In the genomic region with DNA sequence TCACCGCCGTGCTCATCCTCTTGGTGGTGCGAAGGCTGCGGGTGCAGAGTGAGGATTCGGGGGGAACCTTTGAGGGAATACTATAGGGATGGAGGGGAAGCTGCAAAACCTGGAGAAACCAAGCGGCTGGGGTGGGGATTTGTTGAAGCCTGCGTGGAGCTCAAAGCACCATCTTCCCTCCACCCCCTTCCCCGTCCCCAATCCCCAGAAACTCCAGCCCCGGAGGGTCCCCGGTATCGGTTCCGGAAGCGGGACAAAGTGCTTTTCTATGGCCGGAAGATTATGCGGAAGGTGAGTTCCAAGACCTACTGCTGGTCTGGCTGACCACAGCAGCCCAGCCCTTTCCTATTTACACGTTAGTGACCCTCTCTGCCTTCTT, we compare ENCODE assay signal across 8 mouse cellular contexts. TPM values are rescaled to one million over a fixed set of nuclear protein-coding genes. Genes with fewer than 3 reads are reported as not detected.
DNase-seq lines count a peak whose midpoint lies in the region; ATAC-seq and TF ChIP-seq lines count a peak whose summit lies in the region.

No protein-coding gene starts in this region.

- peaks cover 47% of the 10 kb centered on the region for H3K4me1 ChIP-seq in megakaryocyte, embryonic 14.5 days
- peaks cover 6% of the 10 kb centered on the region for H3K4me1 ChIP-seq in forebrain, embryonic 12.5 days
- peaks cover 4% of the 10 kb centered on the region; the same call in 1 of the 2 replicates for H3K4me1 ChIP-seq in intestine, embryonic 16.5 days (ENCODE audit: control insufficient read depth, insufficient read depth, low read length)
- no peaks in the 10 kb centered on the region; the same call in 1 of the 2 replicates for H3K4me1 ChIP-seq in lung, postnatal 0 days (ENCODE audit: insufficient read depth, low read depth, low read length)

- H3K27ac ChIP-seq in forebrain, embryonic 12.5 days, result no peak overlapping the region
- H3K27ac ChIP-seq in intestine, embryonic 16.5 days (ENCODE audit: low read length), result peak overlapping the region; percentile 73
- peak overlapping the region; percentile 70 for H3K27ac ChIP-seq in lung, postnatal 0 days (ENCODE audit: low read length)

- H3K9ac ChIP-seq in forebrain, embryonic 12.5 days, result peak overlapping the region; percentile 42; the same call in 1 of the 2 replicates
- H3K9ac ChIP-seq in intestine, embryonic 16.5 days (ENCODE audit: low read depth, low read length), result peak overlapping the region; percentile 77
- H3K9ac ChIP-seq in lung, postnatal 0 days (replicated peaks; ENCODE audit: low read depth), result peak overlapping the region; percentile 29; the same call in 1 of the 2 replicates

- peak overlapping the region; percentile 96 for H3K4me2 ChIP-seq in forebrain, embryonic 12.5 days
- H3K4me2 ChIP-seq in intestine, embryonic 16.5 days (ENCODE audit: low read depth, low read length), result peak overlapping the region; percentile 91
- peak overlapping the region; percentile 81 for H3K4me2 ChIP-seq in lung, postnatal 0 days (replicated peaks; ENCODE audit: low read depth, low read length)

- peak overlapping the region; percentile 92 for H3K4me3 ChIP-seq in megakaryocyte, embryonic 14.5 days (replicated peaks)
- H3K4me3 ChIP-seq in forebrain, embryonic 12.5 days (replicated peaks), result peak overlapping the region; percentile 50
- peak overlapping the region; percentile 76 for H3K4me3 ChIP-seq in intestine, embryonic 16.5 days (ENCODE audit: low read length)
- H3K4me3 ChIP-seq in lung, postnatal 0 days (ENCODE audit: low read depth, low read length), result peak overlapping the region; percentile 69

- no peak for TF ChIP-seq EP300 in lung, postnatal 0 days (IDR thresholded peaks at IDR 0.05)

- H3K9me3 ChIP-seq in megakaryocyte, embryonic 14.5 days, result no peaks in the 10 kb centered on the region
- H3K9me3 ChIP-seq in forebrain, embryonic 12.5 days, result no peaks in the 10 kb centered on the region
- no peaks in the 10 kb centered on the region for H3K9me3 ChIP-seq in intestine, embryonic 16.5 days (ENCODE audit: control insufficient read depth, low read length)
- no peaks in the 10 kb centered on the region for H3K9me3 ChIP-seq in lung, postnatal 0 days (ENCODE audit: low read length)

- WGBS in forebrain, embryonic 12.5 days, result 7% methylated on average over 15 of the region's 16 CpGs
- 6% methylated on average over 16 of the region's 16 CpGs for WGBS in intestine, embryonic 16.5 days
- WGBS in lung, postnatal 0 days, result 4% methylated on average over 16 of the region's 16 CpGs

- H3K36me3 ChIP-seq in megakaryocyte, embryonic 14.5 days (replicated peaks; ENCODE audit: low read length), result peaks cover 68% of the 10 kb centered on the region
- H3K36me3 ChIP-seq in forebrain, embryonic 12.5 days (replicated peaks), result peaks cover 24% of the 10 kb centered on the region
- peaks cover 4% of the 10 kb centered on the region; the same call in 1 of the 2 replicates for H3K36me3 ChIP-seq in intestine, embryonic 16.5 days (ENCODE audit: control insufficient read depth, insufficient read depth, low read length)
- peaks cover 2% of the 10 kb centered on the region; the same call in 1 of the 2 replicates for H3K36me3 ChIP-seq in lung, postnatal 0 days (ENCODE audit: insufficient read depth, low read length)

- no peaks in the 10 kb centered on the region for H3K27me3 ChIP-seq in megakaryocyte, embryonic 14.5 days (replicated peaks)
- H3K27me3 ChIP-seq in forebrain, embryonic 12.5 days, result no peaks in the 10 kb centered on the region
- no peaks in the 10 kb centered on the region for H3K27me3 ChIP-seq in intestine, embryonic 16.5 days (replicated peaks; ENCODE audit: control insufficient read depth, insufficient read depth, low read length)
- H3K27me3 ChIP-seq in lung, postnatal 0 days (replicated peaks; ENCODE audit: insufficient read depth, low read length), result no peaks in the 10 kb centered on the region

- no peak for TF ChIP-seq CTCF in lung, postnatal 0 days (IDR thresholded peaks at IDR 0.05)

- no peak for ATAC-seq in megakaryocyte, adult 5-6 weeks (ENCODE audit: poor library complexity, severe bottlenecking)
- ATAC-seq in forebrain, embryonic 12.5 days (ENCODE audit: low FRiP score), result no peak
- ATAC-seq in intestine, embryonic 16.5 days, result no peak
- peak; percentile 11 for ATAC-seq in lung, postnatal 0 days

- DNase-seq in lung, postnatal 0 days (ENCODE audit: low spot score), result peak; percentile 28
- DNase-seq in testis, postnatal 10 days (ENCODE audit: low spot score), result peak; percentile 63
- no peak for DNase-seq in layer of hippocampus, postnatal 14 days (ENCODE audit: low spot score in 2 of 2)
- DNase-seq in cerebellum, adult 9-11 months, result no peak

RNA-seq across cellular contexts. Expression of a gene that starts 1.9 kb away (rescaled TPM):
- 13.8 and 16.2 TPM in 2 replicates for polyA plus RNA-seq in megakaryocyte, embryonic 14.5 days (2012; ENCODE audit: insufficient read depth, low replicate concordance)
- total RNA-seq in megakaryocyte, adult 5-6 weeks (2015), result 9.5 and 13.9 TPM in 2 replicates
- total RNA-seq in megakaryocyte, adult 5-6 weeks (2017), result 9.2 and 15.6 TPM in 2 replicates
- polyA plus RNA-seq in forebrain, embryonic 12.5 days (2016; fragmentation: Nextera tagmentation; extraction: Ambion mirVana), result 22.7 and 24.2 TPM in 2 replicates
- 39.9 and 43.3 TPM in 2 replicates for polyA plus RNA-seq in intestine, embryonic 16.5 days (2015; fragmentation: Nextera tagmentation; extraction: Ambion mirVana)
- 18.1 and 19.0 TPM in 2 replicates for polyA plus RNA-seq in lung, postnatal 0 days (2015; fragmentation: Nextera tagmentation; extraction: Ambion mirVana)
- 10 to 100 TPM; 64.8 to 71.0 TPM for total RNA-seq in layer of hippocampus, postnatal 14 days (2021)

RNA-seq across cellular contexts. Expression of a gene that starts 16.8 kb away (rescaled TPM):
- polyA plus RNA-seq in megakaryocyte, embryonic 14.5 days (2012; ENCODE audit: insufficient read depth, low replicate concordance), result 142 and 183 TPM in 2 replicates
- 20.1 and 22.7 TPM in 2 replicates for total RNA-seq in megakaryocyte, adult 5-6 weeks (2015)
- 32.9 and 42.3 TPM in 2 replicates for total RNA-seq in megakaryocyte, adult 5-6 weeks (2017)
- 68.5 and 72.4 TPM in 2 replicates for polyA plus RNA-seq in forebrain, embryonic 12.5 days (2016; fragmentation: Nextera tagmentation; extraction: Ambion mirVana)
- polyA plus RNA-seq in intestine, embryonic 16.5 days (2015; fragmentation: Nextera tagmentation; extraction: Ambion mirVana), result 73.6 and 94.9 TPM in 2 replicates
- 38.5 and 40.0 TPM in 2 replicates for polyA plus RNA-seq in lung, postnatal 0 days (2015; fragmentation: Nextera tagmentation; extraction: Ambion mirVana)
- total RNA-seq in layer of hippocampus, postnatal 14 days (2021), result 10 to 100 TPM; 63.3 to 77.4 TPM

RNA-seq across cellular contexts. Expression of a gene that starts 24.2 kb away (rescaled TPM):
- polyA plus RNA-seq in megakaryocyte, embryonic 14.5 days (2012; ENCODE audit: insufficient read depth, low replicate concordance), result 19.3 and 36.7 TPM in 2 replicates
- total RNA-seq in megakaryocyte, adult 5-6 weeks (2015), result 6.7 and 7.9 TPM in 2 replicates
- 2.4 and 3.3 TPM in 2 replicates for total RNA-seq in megakaryocyte, adult 5-6 weeks (2017)
- 69.3 and 78.4 TPM in 2 replicates for polyA plus RNA-seq in forebrain, embryonic 12.5 days (2016; fragmentation: Nextera tagmentation; extraction: Ambion mirVana)
- polyA plus RNA-seq in intestine, embryonic 16.5 days (2015; fragmentation: Nextera tagmentation; extraction: Ambion mirVana), result 30.3 and 31.4 TPM in 2 replicates
- 29.8 and 31.6 TPM in 2 replicates for polyA plus RNA-seq in lung, postnatal 0 days (2015; fragmentation: Nextera tagmentation; extraction: Ambion mirVana)
- 10 to 100 TPM; 25.3 to 27.4 TPM for total RNA-seq in layer of hippocampus, postnatal 14 days (2021)

RNA-seq across cellular contexts. Expression of a gene that starts 46.4 kb away (rescaled TPM):
- not detected in 2 replicates for polyA plus RNA-seq in megakaryocyte, embryonic 14.5 days (2012; ENCODE audit: insufficient read depth, low replicate concordance)
- total RNA-seq in megakaryocyte, adult 5-6 weeks (2015), result not detected in 2 replicates
- total RNA-seq in megakaryocyte, adult 5-6 weeks (2017), result not detected in 2 replicates
- not detected in 2 replicates for polyA plus RNA-seq in forebrain, embryonic 12.5 days (2016; fragmentation: Nextera tagmentation; extraction: Ambion mirVana)
- not detected in 2 replicates for polyA plus RNA-seq in intestine, embryonic 16.5 days (2015; fragmentation: Nextera tagmentation; extraction: Ambion mirVana)
- not detected in 2 replicates for polyA plus RNA-seq in lung, postnatal 0 days (2015; fragmentation: Nextera tagmentation; extraction: Ambion mirVana)
- total RNA-seq in layer of hippocampus, postnatal 14 days (2021), result under 1 TPM in 1 of 2 experiments, not detected in 1; 0.28 TPM

RNA-seq across cellular contexts. Expression of a gene that starts 49.6 kb away (rescaled TPM):
- 2.8 and 3.7 TPM in 2 replicates for polyA plus RNA-seq in megakaryocyte, embryonic 14.5 days (2012; ENCODE audit: insufficient read depth, low replicate concordance)
- 0.20 and 0.32 TPM in 2 replicates for total RNA-seq in megakaryocyte, adult 5-6 weeks (2015)
- 0.99 TPM in 1 of 2 replicates, not detected in the other for total RNA-seq in megakaryocyte, adult 5-6 weeks (2017)
- polyA plus RNA-seq in forebrain, embryonic 12.5 days (2016; fragmentation: Nextera tagmentation; extraction: Ambion mirVana), result 3.7 and 4.4 TPM in 2 replicates
- polyA plus RNA-seq in intestine, embryonic 16.5 days (2015; fragmentation: Nextera tagmentation; extraction: Ambion mirVana), result 17.4 and 17.9 TPM in 2 replicates
- 7.8 and 9.1 TPM in 2 replicates for polyA plus RNA-seq in lung, postnatal 0 days (2015; fragmentation: Nextera tagmentation; extraction: Ambion mirVana)
- 1 to 10 TPM in 1 of 2 experiments, under 1 TPM in 1; 0.91 to 1.8 TPM for total RNA-seq in layer of hippocampus, postnatal 14 days (2021)

Comparison
In these comparisons a context has a peak if more than half of its experiments do, and no peak if none do; other contexts are left out.
1. DNase-seq: peak in lung, postnatal 0 days (single experiment) and testis, postnatal 10 days (single experiment); none in layer of hippocampus, postnatal 14 days (0 of 2) and cerebellum, adult 9-11 months (single experiment).
2. Peak in every context shown above with its lines, with median percentiles within 50 percentile points of each other: H3K4me3 ChIP-seq, H3K4me2 ChIP-seq and H3K9ac ChIP-seq.